ENCODE assay signal across 8 mouse cellular contexts in genomic region chr8:71570291-71570954, GRCm38 (mm10). TPM values are rescaled to one million over a fixed set of nuclear protein-coding genes. Genes with fewer than 3 reads are reported as not detected.
A peak's percentile ranks its signal among the peaks of the same experiment; 100 is the strongest.
DNase-seq lines count a peak whose midpoint lies in the region; ATAC-seq and TF ChIP-seq lines count a peak whose summit lies in the region.

No protein-coding gene starts in this region.

- H3K4me2 ChIP-seq in hindbrain, postnatal 0 days (ENCODE audit: low read depth, low read length): peak overlapping the region; percentile 68

- H3K9ac ChIP-seq in hindbrain, postnatal 0 days (replicated peaks; ENCODE audit: low read length): peak overlapping the region; percentile 62

- peaks cover 10% of the 10 kb centered on the region for H3K4me1 ChIP-seq in hindbrain, postnatal 0 days (ENCODE audit: insufficient read depth, low read length)

- no peaks in the 10 kb centered on the region for H3K9me3 ChIP-seq in hindbrain, postnatal 0 days (ENCODE audit: low read length)

- H3K27me3 ChIP-seq in hindbrain, postnatal 0 days (ENCODE audit: insufficient read depth, low read length): no peaks in the 10 kb centered on the region

- under 1% methylated on average over 41 of the region's 41 CpGs for WGBS in hindbrain, postnatal 0 days

- no peaks in the 10 kb centered on the region for H3K36me3 ChIP-seq in hindbrain, postnatal 0 days (ENCODE audit: insufficient read depth, low read length)

- ATAC-seq in hindbrain, postnatal 0 days: peak; percentile 91

- H3K4me3 ChIP-seq in gastrocnemius, adult 2 months: peak overlapping the region; percentile 75
- peak overlapping the region; percentile 66 for H3K4me3 ChIP-seq in hindbrain, postnatal 0 days (ENCODE audit: low read length)

- DNase-seq in R1 (ENCODE audit: low read depth, low spot score): peak; percentile 100
- peak; percentile 97 to 98 for DNase-seq in cerebellum, postnatal 36 days
- DNase-seq in gastrocnemius, adult 2 months: peak; percentile 92
- DNase-seq in hindbrain, postnatal 0 days (ENCODE audit: low spot score): peak; percentile 98
- peak; percentile 94 to 96 for DNase-seq in left cerebral cortex, adult 18-20 months (ENCODE audit: low spot score in 2 of 2)
- peak; percentile 93 to 96 for DNase-seq in lung, postnatal 4 days
- peak; percentile 90 for DNase-seq in retina, postnatal 7 days (ENCODE audit: low read depth, low spot score)
- DNase-seq in urinary bladder, adult 18-20 months (ENCODE audit: low spot score in 2 of 2): peak; percentile 94 to 95

- H3K27ac ChIP-seq in gastrocnemius, adult 2 months: peak overlapping the region; percentile 90
- H3K27ac ChIP-seq in hindbrain, postnatal 0 days: peak overlapping the region; percentile 91

- no peak for TF ChIP-seq CTCF in gastrocnemius, adult 2 months (IDR thresholded peaks at IDR 0.05)
- TF ChIP-seq CTCF in hindbrain, postnatal 0 days (IDR thresholded peaks at IDR 0.05; ENCODE audit: low read depth): peak; percentile 22

- intact Hi-C loops in gastrocnemius, adult 2 months (cut with DNase I): no loop called here

RNA-seq across cellular contexts. Expression of gene Slc27a1, which starts 1.7 kb away (rescaled TPM):
- 100 to 1,000 TPM in 1 of 2 experiments, 10 to 100 TPM in 1; 57.2 to 116 TPM for total RNA-seq in gastrocnemius, adult 2 months (2021)
- 210 and 238 TPM in 2 replicates for total RNA-seq in hindbrain, postnatal 0 days (2014; rRNA removed)
- 127 and 152 TPM in 2 replicates for polyA plus RNA-seq in hindbrain, postnatal 0 days (2015; fragmentation: Nextera tagmentation; extraction: Ambion mirVana)
- total RNA-seq in left cerebral cortex, adult 18-20 months (2021): 100 to 1,000 TPM in 1 of 2 experiments, 10 to 100 TPM in 1; 86.2 to 100 TPM

RNA-seq across cellular contexts. Expression of gene Nxnl1, which starts 4.0 kb away (rescaled TPM):
- total RNA-seq in gastrocnemius, adult 2 months (2021): not detected
- total RNA-seq in hindbrain, postnatal 0 days (2014; rRNA removed): not detected in 2 replicates
- 0.20 TPM in 1 of 2 replicates, not detected in the other for polyA plus RNA-seq in hindbrain, postnatal 0 days (2015; fragmentation: Nextera tagmentation; extraction: Ambion mirVana)
- total RNA-seq in left cerebral cortex, adult 18-20 months (2021): under 1 TPM in 1 of 2 experiments, not detected in 1; 0.26 TPM

RNA-seq across cellular contexts. Expression of gene Tmem221, which starts 11.8 kb away (rescaled TPM):
- total RNA-seq in gastrocnemius, adult 2 months (2021): not detected
- 1.3 TPM in 1 of 2 replicates, not detected in the other for total RNA-seq in hindbrain, postnatal 0 days (2014; rRNA removed)
- 0.18 and 0.29 TPM in 2 replicates for polyA plus RNA-seq in hindbrain, postnatal 0 days (2015; fragmentation: Nextera tagmentation; extraction: Ambion mirVana)
- under 1 TPM; 0.21 to 0.23 TPM for total RNA-seq in left cerebral cortex, adult 18-20 months (2021)

RNA-seq across cellular contexts. Expression of gene Pgls, which starts 21.6 kb away (rescaled TPM):
- 10 to 100 TPM; 19.3 to 28.6 TPM for total RNA-seq in gastrocnemius, adult 2 months (2021)
- 344 and 379 TPM in 2 replicates for total RNA-seq in hindbrain, postnatal 0 days (2014; rRNA removed)
- polyA plus RNA-seq in hindbrain, postnatal 0 days (2015; fragmentation: Nextera tagmentation; extraction: Ambion mirVana): 272 and 275 TPM in 2 replicates
- total RNA-seq in left cerebral cortex, adult 18-20 months (2021): 10 to 100 TPM; 31.1 to 31.3 TPM

RNA-seq across cellular contexts. Expression of gene Fam129c, which starts 27.0 kb away (rescaled TPM):
- total RNA-seq in gastrocnemius, adult 2 months (2021): 1 to 10 TPM in 1 of 2 experiments, under 1 TPM in 1; 0.79 to 1.4 TPM
- total RNA-seq in hindbrain, postnatal 0 days (2014; rRNA removed): 6.0 TPM in 2 replicates
- 3.3 and 4.0 TPM in 2 replicates for polyA plus RNA-seq in hindbrain, postnatal 0 days (2015; fragmentation: Nextera tagmentation; extraction: Ambion mirVana)
- total RNA-seq in left cerebral cortex, adult 18-20 months (2021): 1 to 10 TPM; 1.9 to 4.8 TPM

Comparison
In these comparisons a context has a peak if more than half of its experiments do, and no peak if none do; other contexts are left out.
1. Peak in every context shown above with its lines: DNase-seq, ATAC-seq, H3K4me3 ChIP-seq and H3K27ac ChIP-seq.